Mouse (Mus musculus): Measurements from ENCODE around the gene Jup. TPM values are rescaled to one million over a fixed set of nuclear protein-coding genes. Genes with fewer than 3 reads are reported as not detected.

Gene Jup
- polyA plus RNA-seq, 1 experiment from 2014 or later, result 165 TPM

GRCm38 (mm10) chr11:100320172-100320630 lies 77.4 kb downstream of the Jup start:
- Histone ChIP-seq H3K9ac (ENCODE audit: low read depth, low read length) (peak overlapping the region; percentile 94), H3K36me3 (ENCODE audit: control insufficient read depth, insufficient read depth, low read length) (peaks cover 6% of the 10 kb centered on the region; the same call in 1 of the 2 replicates), H3K4me2 (ENCODE audit: low read depth, low read length) (peak overlapping the region; percentile 71), H3K4me3 (ENCODE audit: low read length) (peak overlapping the region; percentile 74), H3K9me3 (ENCODE audit: control insufficient read depth, low read length) (no peaks in the 10 kb centered on the region), H3K27ac (ENCODE audit: low read length) (peak overlapping the region; percentile 99), H3K27me3 (replicated peaks; ENCODE audit: control insufficient read depth, insufficient read depth, low read length) (no peaks in the 10 kb centered on the region), H3K4me1 (ENCODE audit: control insufficient read depth, insufficient read depth, low read length) (peaks cover 12% of the 10 kb centered on the region; the same call in 1 of the 2 replicates)
- under 1% methylated on average over 40 of the region's 40 CpGs for WGBS
- peak; percentile 86 for ATAC-seq

- Histone ChIP-seq H3K27ac (ENCODE audit: low read length) (peak within 1 kb of the TSS; percentile 99), H3K27me3 (replicated peaks; ENCODE audit: control insufficient read depth, insufficient read depth, low read length) (no peaks in the 10 kb centered on the region), H3K9me3 (ENCODE audit: control insufficient read depth, low read length) (no peaks in the 10 kb centered on the region), H3K4me2 (ENCODE audit: low read depth, low read length) (peak within 1 kb of the TSS; percentile 75), H3K9ac (ENCODE audit: low read depth, low read length) (peak within 1 kb of the TSS; percentile 94), H3K4me1 (ENCODE audit: control insufficient read depth, insufficient read depth, low read length) (peaks cover 12% of the 10 kb centered on the region; the same call in 1 of the 2 replicates), H3K4me3 (ENCODE audit: low read length) (peak within 1 kb of the TSS; percentile 74), H3K36me3 (ENCODE audit: control insufficient read depth, insufficient read depth, low read length) (peaks cover 6% of the 10 kb centered on the region; the same call in 1 of the 2 replicates)
- WGBS, result under 1% methylated on average over 57 of the region's 58 CpGs
- peak; percentile 89 for ATAC-seq
These were observed 77.9 kb downstream of the Jup start, which contains the start of gene Eif1 for GRCm38 (mm10) chr11:100319492-100320171. Eif1 (plus strand) TSS chr11:100319885.

Small RNA genes lying within 50 kb of the gene (microRNA-seq; reads per million reads assigned to microRNA genes)
- gene Gm27374, result not detected

Other genes starting within 250 kb of the Jup start
- gene Krt19, start 249.1 kb downstream of the Jup start, polyA plus RNA-seq (2015; fragmentation: Nextera tagmentation; extraction: Ambion mirVana), result 884 and 955 TPM in 2 replicates
- gene Krt9, start 204.5 kb downstream of the Jup start, polyA plus RNA-seq (2015; fragmentation: Nextera tagmentation; extraction: Ambion mirVana), result not detected in 2 replicates
- gene Krt14, start 190.2 kb downstream of the Jup start, polyA plus RNA-seq (2015; fragmentation: Nextera tagmentation; extraction: Ambion mirVana), result 7.3 and 7.9 TPM in 2 replicates
- gene Krt16, start 148.9 kb downstream of the Jup start, polyA plus RNA-seq (2015; fragmentation: Nextera tagmentation; extraction: Ambion mirVana), result not detected in 2 replicates
- gene Krt17, start 136.7 kb downstream of the Jup start, polyA plus RNA-seq (2015; fragmentation: Nextera tagmentation; extraction: Ambion mirVana), result 11.5 and 11.8 TPM in 2 replicates
- gene Krt42, start 127.9 kb downstream of the Jup start, polyA plus RNA-seq (2015; fragmentation: Nextera tagmentation; extraction: Ambion mirVana), result not detected in 2 replicates
- 1,811 and 1,878 TPM in 2 replicates for gene Eif1, start 77.9 kb downstream of the Jup start, polyA plus RNA-seq (2015; fragmentation: Nextera tagmentation; extraction: Ambion mirVana)
- 0.77 and 0.80 TPM in 2 replicates for gene Gast, start 63.4 kb downstream of the Jup start, polyA plus RNA-seq (2015; fragmentation: Nextera tagmentation; extraction: Ambion mirVana)
- 12.6 and 13.5 TPM in 2 replicates for gene Hap1, start 41.6 kb downstream of the Jup start, polyA plus RNA-seq (2015; fragmentation: Nextera tagmentation; extraction: Ambion mirVana)
- gene P3h4, start 17.1 kb upstream of the Jup start, polyA plus RNA-seq (2015; fragmentation: Nextera tagmentation; extraction: Ambion mirVana), result 36.9 and 38.5 TPM in 2 replicates
- gene Fkbp10, start 17.9 kb upstream of the Jup start, polyA plus RNA-seq (2015; fragmentation: Nextera tagmentation; extraction: Ambion mirVana), result 72.7 and 78.1 TPM in 2 replicates
- gene Nt5c3b, start 44.0 kb upstream of the Jup start, polyA plus RNA-seq (2015; fragmentation: Nextera tagmentation; extraction: Ambion mirVana), result 82.5 and 85.8 TPM in 2 replicates
- 0.37 and 0.39 TPM in 2 replicates for gene Klhl10, start 44.2 kb upstream of the Jup start, polyA plus RNA-seq (2015; fragmentation: Nextera tagmentation; extraction: Ambion mirVana)
- 4.0 TPM in 2 replicates for gene Klhl11, start 75.0 kb upstream of the Jup start, polyA plus RNA-seq (2015; fragmentation: Nextera tagmentation; extraction: Ambion mirVana)
- gene Acly, start 130.2 kb upstream of the Jup start, polyA plus RNA-seq (2015; fragmentation: Nextera tagmentation; extraction: Ambion mirVana), result 131 and 132 TPM in 2 replicates
- gene Ttc25, start 147.8 kb upstream of the Jup start, polyA plus RNA-seq (2015; fragmentation: Nextera tagmentation; extraction: Ambion mirVana), result 0.24 and 0.45 TPM in 2 replicates
- 27.7 and 28.4 TPM in 2 replicates for gene Cnp, start 177.1 kb upstream of the Jup start, polyA plus RNA-seq (2015; fragmentation: Nextera tagmentation; extraction: Ambion mirVana)
- gene Nkiras2, start 221.5 kb upstream of the Jup start, polyA plus RNA-seq (2015; fragmentation: Nextera tagmentation; extraction: Ambion mirVana), result 80.8 and 83.6 TPM in 2 replicates
- gene Dnajc7, start 222.4 kb upstream of the Jup start, polyA plus RNA-seq (2015; fragmentation: Nextera tagmentation; extraction: Ambion mirVana), result 171 and 184 TPM in 2 replicates

Measured in intestine, embryonic 16.5 days (tissue).